Mouse (Mus musculus): Measurements from ENCODE around the gene Cyfip1. TPM values are rescaled to one million over a fixed set of nuclear protein-coding genes. Genes with fewer than 3 reads are reported as not detected.

Gene Cyfip1
- total RNA-seq, 1 experiment, result 59.8 TPM

GRCm38 (mm10) chr7:55852787-55853186 lies 11.2 kb downstream of the Cyfip1 start:
- H3K4me3 ChIP-seq (ENCODE audit: insufficient read depth in 1 of 2, low read depth in 1 of 2, low read length in 2 of 2, poor library complexity in 1 of 2, severe bottlenecking in 1 of 2), result no peak overlapping the region
- H3K9ac ChIP-seq (ENCODE audit: insufficient read depth, low read depth, low read length, poor library complexity, severe bottlenecking), result no peak overlapping the region
- no peak overlapping the region for H3K27ac ChIP-seq (ENCODE audit: insufficient read depth, low read depth, low read length, poor library complexity, severe bottlenecking)
- in situ Hi-C loops (cut with MboI; ENCODE audit: low sequenced_read_pairs in 2 of 2, unreplicated experiment in 2 of 2), result no loop called here
- no peak for TF ChIP-seq ZNF384 (IDR thresholded peaks at IDR 0.05; ENCODE audit: low read depth, low read length)
- TF ChIP-seq ZC3H11A (IDR thresholded peaks at IDR 0.05; ENCODE audit: borderline replicate concordance, low read depth, low read length), result no peak
- TF ChIP-seq MAFK (IDR thresholded peaks at IDR 0.05; ENCODE audit: insufficient read depth, low read depth, low read length), result no peak
- TF ChIP-seq HCFC1 (IDR thresholded peaks at IDR 0.05; ENCODE audit: borderline replicate concordance, insufficient read depth, low read length), result no peak
- TF ChIP-seq CHD2 (IDR thresholded peaks at IDR 0.05; ENCODE audit: low read depth, low read length), result no peak
- no peak for DNase-seq (ENCODE audit: low read depth, low spot score)
- no peaks in the 10 kb centered on the region for H3K9me3 ChIP-seq (ENCODE audit: control insufficient read depth, insufficient read depth, low read depth, low read length)
- H3K36me3 ChIP-seq (ENCODE audit: control insufficient read depth, insufficient read depth, low read length, poor library complexity, severe bottlenecking), result no peaks in the 10 kb centered on the region
- H3K4me1 ChIP-seq (ENCODE audit: control insufficient read depth in 2 of 2, insufficient read depth in 2 of 2, low read length in 2 of 2, poor library complexity in 1 of 2), result 0 out of 4 replicates have a peak, but pooled peaks cover 2% of the 10 kb centered on the region in 2 experiments

GRCm38 (mm10) chr7:55855597-55855996 lies 14.1 kb downstream of the Cyfip1 start:
- Histone ChIP-seq H3K4me1 (ENCODE audit: control insufficient read depth in 2 of 2, insufficient read depth in 2 of 2, low read length in 2 of 2, poor library complexity in 1 of 2) (no peaks in the 10 kb centered on the region), H3K9ac (ENCODE audit: insufficient read depth, low read depth, low read length, poor library complexity, severe bottlenecking) (no peak overlapping the region), H3K36me3 (ENCODE audit: control insufficient read depth, insufficient read depth, low read length, poor library complexity, severe bottlenecking) (no peaks in the 10 kb centered on the region), H3K27ac (ENCODE audit: insufficient read depth, low read depth, low read length, poor library complexity, severe bottlenecking) (no peak overlapping the region), H3K4me3 (ENCODE audit: insufficient read depth in 1 of 2, low read depth in 1 of 2, low read length in 2 of 2, poor library complexity in 1 of 2, severe bottlenecking in 1 of 2) (no peak overlapping the region), H3K9me3 (ENCODE audit: control insufficient read depth, insufficient read depth, low read depth, low read length) (no peaks in the 10 kb centered on the region)
- TF ChIP-seq ZNF384 (IDR thresholded peaks at IDR 0.05; ENCODE audit: low read depth, low read length), result no peak
- TF ChIP-seq MAFK (IDR thresholded peaks at IDR 0.05; ENCODE audit: insufficient read depth, low read depth, low read length), result no peak
- TF ChIP-seq ZC3H11A (IDR thresholded peaks at IDR 0.05; ENCODE audit: borderline replicate concordance, low read depth, low read length), result no peak
- TF ChIP-seq HCFC1 (IDR thresholded peaks at IDR 0.05; ENCODE audit: borderline replicate concordance, insufficient read depth, low read length), result no peak
- no peak for TF ChIP-seq CHD2 (IDR thresholded peaks at IDR 0.05; ENCODE audit: low read depth, low read length)
- no peak for DNase-seq (ENCODE audit: low read depth, low spot score)
- in situ Hi-C loops (cut with MboI; ENCODE audit: low sequenced_read_pairs in 2 of 2, unreplicated experiment in 2 of 2), result no loop called here

- Histone ChIP-seq H3K4me1 (ENCODE audit: control insufficient read depth in 2 of 2, insufficient read depth in 2 of 2, low read length in 2 of 2, poor library complexity in 1 of 2) (no peaks in the 10 kb centered on the region), H3K4me3 (ENCODE audit: insufficient read depth in 1 of 2, low read depth in 1 of 2, low read length in 2 of 2, poor library complexity in 1 of 2, severe bottlenecking in 1 of 2) (no peak overlapping the region), H3K36me3 (ENCODE audit: control insufficient read depth, insufficient read depth, low read length, poor library complexity, severe bottlenecking) (no peaks in the 10 kb centered on the region), H3K9ac (ENCODE audit: insufficient read depth, low read depth, low read length, poor library complexity, severe bottlenecking) (no peak overlapping the region), H3K27ac (ENCODE audit: insufficient read depth, low read depth, low read length, poor library complexity, severe bottlenecking) (no peak overlapping the region), H3K9me3 (ENCODE audit: control insufficient read depth, insufficient read depth, low read depth, low read length) (no peaks in the 10 kb centered on the region)
- in situ Hi-C loops (cut with MboI; ENCODE audit: low sequenced_read_pairs in 2 of 2, unreplicated experiment in 2 of 2), result no loop called here
- TF ChIP-seq MAFK (IDR thresholded peaks at IDR 0.05; ENCODE audit: insufficient read depth, low read depth, low read length) (no peak), ZNF384 (IDR thresholded peaks at IDR 0.05; ENCODE audit: low read depth, low read length) (no peak), HCFC1 (IDR thresholded peaks at IDR 0.05; ENCODE audit: borderline replicate concordance, insufficient read depth, low read length) (no peak), ZC3H11A (IDR thresholded peaks at IDR 0.05; ENCODE audit: borderline replicate concordance, low read depth, low read length) (no peak), CHD2 (IDR thresholded peaks at IDR 0.05; ENCODE audit: low read depth, low read length) (no peak)
- DNase-seq (ENCODE audit: low read depth, low spot score), result no peak
Measured at GRCm38 (mm10) chr7:55856741-55857140, 15.2 kb downstream of the Cyfip1 start.

GRCm38 (mm10) chr7:55857729-55858128 lies 16.2 kb downstream of the Cyfip1 start:
- H3K36me3 ChIP-seq (ENCODE audit: control insufficient read depth, insufficient read depth, low read length, poor library complexity, severe bottlenecking), result no peaks in the 10 kb centered on the region
- no peak overlapping the region for H3K9ac ChIP-seq (ENCODE audit: insufficient read depth, low read depth, low read length, poor library complexity, severe bottlenecking)
- no peak overlapping the region for H3K4me3 ChIP-seq (ENCODE audit: insufficient read depth in 1 of 2, low read depth in 1 of 2, low read length in 2 of 2, poor library complexity in 1 of 2, severe bottlenecking in 1 of 2)
- TF ChIP-seq HCFC1 (IDR thresholded peaks at IDR 0.05; ENCODE audit: borderline replicate concordance, insufficient read depth, low read length), result no peak
- no peak for TF ChIP-seq CHD2 (IDR thresholded peaks at IDR 0.05; ENCODE audit: low read depth, low read length)
- no peak for TF ChIP-seq ZNF384 (IDR thresholded peaks at IDR 0.05; ENCODE audit: low read depth, low read length)
- TF ChIP-seq ZC3H11A (IDR thresholded peaks at IDR 0.05; ENCODE audit: borderline replicate concordance, low read depth, low read length), result no peak
- TF ChIP-seq MAFK (IDR thresholded peaks at IDR 0.05; ENCODE audit: insufficient read depth, low read depth, low read length), result no peak
- H3K27ac ChIP-seq (ENCODE audit: insufficient read depth, low read depth, low read length, poor library complexity, severe bottlenecking), result no peak overlapping the region
- H3K4me1 ChIP-seq (ENCODE audit: control insufficient read depth in 2 of 2, insufficient read depth in 2 of 2, low read length in 2 of 2, poor library complexity in 1 of 2), result no peaks in the 10 kb centered on the region
- in situ Hi-C loops (cut with MboI; ENCODE audit: low sequenced_read_pairs in 2 of 2, unreplicated experiment in 2 of 2), result no loop called here
- H3K9me3 ChIP-seq (ENCODE audit: control insufficient read depth, insufficient read depth, low read depth, low read length), result no peaks in the 10 kb centered on the region
- no peak for DNase-seq (ENCODE audit: low read depth, low spot score)

All from ES-E14 (cell line).